Mouse (Mus musculus) colon, adult 2 months (tissue): ENCODE measurements around the gene Gpr75. TPM values are rescaled to one million over a fixed set of nuclear protein-coding genes. Genes with fewer than 3 reads are reported as not detected.

ENCODE experiments used
- polyA plus RNA-seq: library from polyadenylated mRNA; depleted of rRNA; stranded (reverse); fragments of >200 nt; gene quantifications from 2 replicates; pipeline ENCODE4 v1.2.3, GENCODE M21; 2012; rRNA removed

Gpr75 gene
- 0.14 and 0.19 TPM in 2 replicates for polyA plus RNA-seq

DNA sequence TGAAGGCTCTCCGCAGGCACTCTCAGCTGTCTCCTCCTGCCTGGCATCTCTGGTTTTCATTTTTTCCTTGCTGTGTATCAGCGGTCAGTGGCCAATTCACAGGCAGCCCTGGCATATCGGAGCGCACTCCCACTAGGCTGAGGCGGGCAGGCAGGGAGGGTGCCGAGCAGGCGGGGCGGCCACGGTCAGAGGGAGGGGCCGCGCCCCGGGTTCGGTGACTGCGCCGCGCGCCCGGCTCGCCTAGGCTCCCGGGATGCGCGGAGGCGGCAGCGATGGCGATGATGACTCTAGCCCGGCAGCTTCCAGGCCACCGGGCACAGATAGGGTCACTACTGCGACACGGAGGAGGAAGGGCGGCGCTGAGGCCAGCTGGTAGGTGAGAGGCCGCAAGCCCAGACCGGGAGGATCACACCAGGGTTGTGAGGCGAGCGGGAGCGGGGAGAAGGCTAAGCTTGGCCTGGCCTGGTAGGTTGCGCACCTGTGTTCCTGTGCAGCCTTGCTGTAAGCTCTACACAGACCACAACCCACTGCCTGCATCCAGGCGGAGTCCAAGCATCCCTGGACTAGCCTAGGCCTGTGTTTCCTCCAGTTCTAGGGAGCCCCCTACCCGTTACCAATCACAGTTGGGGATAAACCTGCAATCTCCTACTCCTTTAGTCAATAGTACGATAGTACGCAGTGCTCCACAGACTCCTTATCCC lies at the start of gene Gpr75, which contains the start of gene Asb3:
Gpr75 (plus strand) TSS at position 188 of the 701 bp plus-strand sequence.
Asb3 (plus strand) TSS at position 246 of the 701 bp plus-strand sequence.

Other genes with a start within 250 kb of the Gpr75 start
- gene Acyp2, start 235.8 kb upstream of the Gpr75 start, polyA plus RNA-seq: 2.2 and 3.6 TPM in 2 replicates
- 5.9 and 6.0 TPM in 2 replicates for gene Psme4, start 113.6 kb upstream of the Gpr75 start, polyA plus RNA-seq
- gene Asb3, start 58 bp downstream of the Gpr75 start, polyA plus RNA-seq: 0.65 and 0.89 TPM in 2 replicates
- gene Erlec1, start 69.0 kb downstream of the Gpr75 start, polyA plus RNA-seq: 17.6 and 19.3 TPM in 2 replicates
- 2.5 and 4.3 TPM in 2 replicates for gene Chac2, start 101.0 kb downstream of the Gpr75 start, polyA plus RNA-seq